Mouse (Mus musculus): ENCODE results near the gene Gm4756. TPM values are rescaled to one million over a fixed set of nuclear protein-coding genes. Genes with fewer than 3 reads are reported as not detected.

The Gm4756 gene
- polyA plus RNA-seq, 1 experiment = 10.6 TPM

DNA sequence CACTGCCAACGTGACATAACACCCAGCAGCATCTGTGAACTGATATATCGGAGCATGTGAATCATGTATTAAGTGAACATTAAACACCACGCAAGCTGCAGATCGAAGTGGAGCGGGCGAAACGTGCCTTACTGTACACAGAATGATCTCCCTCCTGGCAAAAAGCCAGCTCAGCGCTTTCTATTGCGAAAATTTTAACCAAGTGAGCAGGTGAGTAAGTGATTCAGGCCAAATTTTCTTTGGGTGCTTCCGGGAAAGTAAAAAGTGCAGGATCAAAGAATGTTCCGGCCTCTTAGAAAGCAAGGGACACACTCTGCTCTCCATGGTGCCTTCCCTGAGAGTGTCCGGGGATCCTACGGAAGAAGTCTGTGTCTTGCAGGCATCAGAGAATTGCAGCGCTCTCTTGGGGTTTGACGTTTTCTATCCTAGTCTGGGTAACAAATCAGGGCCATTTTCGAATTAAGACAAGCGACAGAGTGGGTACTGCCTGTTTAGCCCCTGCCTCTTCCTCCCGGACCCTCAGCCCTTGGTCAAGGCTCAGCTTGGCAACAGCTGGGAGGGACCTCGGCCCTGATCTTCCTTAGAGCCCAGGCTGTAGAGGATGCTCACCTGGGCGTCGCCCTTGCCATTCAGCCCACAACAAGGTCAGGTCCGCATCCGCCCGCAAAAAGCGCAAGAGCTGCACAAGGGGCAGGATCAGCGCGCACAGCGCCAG lies 14.7 kb upstream of the Gm4756 start:
- Histone ChIP-seq H3K27me3 (ENCODE audit: control insufficient read depth, insufficient read depth, low read length, poor library complexity, severe bottlenecking) (no peaks in the 10 kb centered on the region), H3K4me1 (ENCODE audit: control insufficient read depth, insufficient read depth, low read length) (peaks cover 1% of the 10 kb centered on the region), H3K9me3 (replicated peaks; ENCODE audit: control insufficient read depth, insufficient read depth, low read length, poor library complexity, severe bottlenecking) (peaks cover 8% of the 10 kb centered on the region), H3K9ac (ENCODE audit: low read depth, poor library complexity, severe bottlenecking) (peak overlapping the region; percentile 35), H3K4me3 (ENCODE audit: low read depth, low read length) (peak overlapping the region; percentile 70), H3K27ac (ENCODE audit: insufficient read depth, low read length) (peak overlapping the region; percentile 94), H3K36me3 (ENCODE audit: control insufficient read depth, insufficient read depth, low read length, poor library complexity, severe bottlenecking) (no peaks in the 10 kb centered on the region)
- no peak for TF ChIP-seq POLR2A (IDR thresholded peaks at IDR 0.05; ENCODE audit: insufficient read depth, low read length)
- TF ChIP-seq CTCF (IDR thresholded peaks at IDR 0.05; ENCODE audit: low read depth, low read length) = no peak
- no peak for TF ChIP-seq EP300 (IDR thresholded peaks at IDR 0.05; ENCODE audit: insufficient read depth, low read depth, low read length)

DNA sequence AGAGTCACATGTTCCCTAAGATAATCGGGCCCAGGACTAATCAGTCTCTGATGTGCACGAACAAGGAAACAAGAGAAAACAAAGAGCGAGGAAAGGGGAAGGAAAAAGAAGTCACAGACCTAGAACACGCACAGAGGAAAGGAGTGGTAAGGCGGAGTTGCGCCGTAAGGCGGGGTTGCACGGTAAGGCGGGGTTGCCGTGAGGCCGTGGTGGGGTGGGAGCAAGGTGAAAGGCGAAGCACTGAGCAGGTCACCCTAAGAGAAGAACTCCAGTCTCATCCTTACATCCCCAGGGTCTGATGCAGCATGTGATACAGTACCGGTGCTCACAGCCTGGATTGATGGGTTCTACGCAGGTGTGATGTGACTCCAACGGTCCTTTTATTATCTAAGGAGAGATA lies 6.3 kb upstream of the Gm4756 start:
- Histone ChIP-seq H3K4me1 (ENCODE audit: control insufficient read depth, insufficient read depth, low read length) (peaks cover 4% of the 10 kb centered on the region), H3K9ac (ENCODE audit: low read depth, poor library complexity, severe bottlenecking) (no peak overlapping the region), H3K27me3 (ENCODE audit: control insufficient read depth, insufficient read depth, low read length, poor library complexity, severe bottlenecking) (no peaks in the 10 kb centered on the region), H3K27ac (ENCODE audit: insufficient read depth, low read length) (no peak overlapping the region), H3K4me3 (ENCODE audit: low read depth, low read length) (no peak overlapping the region), H3K9me3 (replicated peaks; ENCODE audit: control insufficient read depth, insufficient read depth, low read length, poor library complexity, severe bottlenecking) (no peaks in the 10 kb centered on the region), H3K36me3 (ENCODE audit: control insufficient read depth, insufficient read depth, low read length, poor library complexity, severe bottlenecking) (peaks cover 4% of the 10 kb centered on the region; the same call in 1 of the 2 replicates)
- TF ChIP-seq EP300 (IDR thresholded peaks at IDR 0.05; ENCODE audit: insufficient read depth, low read depth, low read length) (peak; percentile 55; the same call in 1 of the 2 replicates), POLR2A (IDR thresholded peaks at IDR 0.05; ENCODE audit: insufficient read depth, low read length) (no peak), CTCF (IDR thresholded peaks at IDR 0.05; ENCODE audit: low read depth, low read length) (no peak)

DNA sequence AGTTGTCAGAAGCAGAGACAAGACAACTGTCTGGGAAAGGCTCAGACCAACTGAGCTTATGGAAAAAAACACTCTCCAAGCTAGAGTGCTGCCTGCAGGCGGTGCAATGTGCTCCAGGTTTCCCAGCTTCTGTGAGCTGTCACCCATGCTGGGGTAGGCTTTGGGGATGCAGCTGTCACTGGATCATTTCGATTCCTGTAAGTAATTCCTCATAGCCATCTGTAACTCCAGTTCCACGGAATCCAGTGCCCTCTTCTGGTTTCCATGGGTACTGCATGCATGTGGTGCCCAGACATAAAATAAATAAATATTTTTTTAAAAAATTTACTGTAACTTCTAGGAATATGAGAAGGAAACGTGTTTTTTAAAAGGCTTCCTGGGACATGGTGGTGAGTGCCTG lies 5.2 kb upstream of the Gm4756 start:
- Histone ChIP-seq H3K4me3 (ENCODE audit: low read depth, low read length) (no peak overlapping the region), H3K9me3 (replicated peaks; ENCODE audit: control insufficient read depth, insufficient read depth, low read length, poor library complexity, severe bottlenecking) (no peaks in the 10 kb centered on the region), H3K9ac (ENCODE audit: low read depth, poor library complexity, severe bottlenecking) (no peak overlapping the region), H3K4me1 (ENCODE audit: control insufficient read depth, insufficient read depth, low read length) (peaks cover 4% of the 10 kb centered on the region), H3K27me3 (ENCODE audit: control insufficient read depth, insufficient read depth, low read length, poor library complexity, severe bottlenecking) (no peaks in the 10 kb centered on the region), H3K27ac (ENCODE audit: insufficient read depth, low read length) (no peak overlapping the region), H3K36me3 (ENCODE audit: control insufficient read depth, insufficient read depth, low read length, poor library complexity, severe bottlenecking) (peaks cover 4% of the 10 kb centered on the region; the same call in 1 of the 2 replicates)
- TF ChIP-seq CTCF (IDR thresholded peaks at IDR 0.05; ENCODE audit: low read depth, low read length) (no peak), POLR2A (IDR thresholded peaks at IDR 0.05; ENCODE audit: insufficient read depth, low read length) (no peak), EP300 (IDR thresholded peaks at IDR 0.05; ENCODE audit: insufficient read depth, low read depth, low read length) (no peak)

DNA sequence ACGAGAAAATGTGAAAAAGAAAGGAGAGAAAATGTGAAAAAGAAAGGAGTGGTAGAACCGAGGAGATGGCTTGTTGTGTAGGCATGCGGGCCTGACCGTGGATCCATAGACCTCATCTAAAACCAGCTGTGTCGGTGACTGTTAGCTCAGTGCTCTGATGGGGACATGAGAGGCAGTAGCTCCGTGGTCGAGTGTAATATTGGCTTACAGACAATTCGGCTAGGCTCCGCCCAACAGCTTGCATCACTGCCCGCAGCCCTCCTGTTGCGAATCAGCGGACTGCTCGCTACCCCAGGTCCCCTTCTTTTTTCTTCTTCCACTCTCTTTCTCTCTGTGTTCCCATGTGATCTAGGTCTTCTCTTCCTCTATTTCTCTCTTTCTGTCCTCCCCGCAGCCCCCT lies 540 bp downstream of the Gm4756 start:
- no peaks in the 10 kb centered on the region for H3K27me3 ChIP-seq (ENCODE audit: control insufficient read depth, insufficient read depth, low read length, poor library complexity, severe bottlenecking)
- TF ChIP-seq POLR2A (IDR thresholded peaks at IDR 0.05; ENCODE audit: insufficient read depth, low read length) (no peak), EP300 (IDR thresholded peaks at IDR 0.05; ENCODE audit: insufficient read depth, low read depth, low read length) (0 out of 2 replicates have a peak, but pooled peaks have one; percentile 57), CTCF (IDR thresholded peaks at IDR 0.05; ENCODE audit: low read depth, low read length) (no peak)
- H3K4me3 ChIP-seq (ENCODE audit: low read depth, low read length) = peak overlapping the region; percentile 19; the same call in 1 of the 2 replicates
- peaks cover 42% of the 10 kb centered on the region for H3K9me3 ChIP-seq (replicated peaks; ENCODE audit: control insufficient read depth, insufficient read depth, low read length, poor library complexity, severe bottlenecking)
- H3K4me1 ChIP-seq (ENCODE audit: control insufficient read depth, insufficient read depth, low read length) = peaks cover 2% of the 10 kb centered on the region
- peak overlapping the region; percentile 100 for H3K27ac ChIP-seq (ENCODE audit: insufficient read depth, low read length)
- H3K36me3 ChIP-seq (ENCODE audit: control insufficient read depth, insufficient read depth, low read length, poor library complexity, severe bottlenecking) = peaks cover 15% of the 10 kb centered on the region; the same call in 1 of the 2 replicates
- peak overlapping the region; percentile 65 for H3K9ac ChIP-seq (ENCODE audit: low read depth, poor library complexity, severe bottlenecking)

DNA sequence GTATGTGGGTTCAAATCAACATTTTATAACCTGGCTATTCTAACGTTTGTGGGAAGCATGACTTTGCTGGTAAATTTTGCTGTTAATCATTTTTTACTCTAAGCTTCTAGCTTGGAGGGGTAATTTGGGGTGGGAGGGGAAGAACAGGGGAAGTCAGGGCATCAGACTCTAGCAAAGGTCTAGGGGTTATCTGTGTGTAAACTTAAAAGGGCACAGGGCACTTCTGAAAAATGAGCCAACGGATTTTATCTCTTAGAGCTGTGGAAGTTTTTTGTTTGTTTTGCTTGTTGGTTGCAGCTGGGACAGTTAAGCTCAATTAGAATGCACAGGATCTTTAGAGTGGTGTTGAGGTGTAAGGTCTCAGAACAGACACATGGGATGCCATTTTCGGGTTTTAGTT lies 11.4 kb downstream of the Gm4756 start:
- Histone ChIP-seq H3K9me3 (replicated peaks; ENCODE audit: control insufficient read depth, insufficient read depth, low read length, poor library complexity, severe bottlenecking) (peaks cover 49% of the 10 kb centered on the region), H3K27ac (ENCODE audit: insufficient read depth, low read length) (no peak overlapping the region), H3K27me3 (ENCODE audit: control insufficient read depth, insufficient read depth, low read length, poor library complexity, severe bottlenecking) (no peaks in the 10 kb centered on the region), H3K36me3 (ENCODE audit: control insufficient read depth, insufficient read depth, low read length, poor library complexity, severe bottlenecking) (peaks cover 2% of the 10 kb centered on the region), H3K4me3 (ENCODE audit: low read depth, low read length) (no peak overlapping the region), H3K9ac (ENCODE audit: low read depth, poor library complexity, severe bottlenecking) (no peak overlapping the region), H3K4me1 (ENCODE audit: control insufficient read depth, insufficient read depth, low read length) (no peaks in the 10 kb centered on the region)
- no peak for TF ChIP-seq POLR2A (IDR thresholded peaks at IDR 0.05; ENCODE audit: insufficient read depth, low read length)
- no peak for TF ChIP-seq EP300 (IDR thresholded peaks at IDR 0.05; ENCODE audit: insufficient read depth, low read depth, low read length)
- no peak for TF ChIP-seq CTCF (IDR thresholded peaks at IDR 0.05; ENCODE audit: low read depth, low read length)

DNA sequence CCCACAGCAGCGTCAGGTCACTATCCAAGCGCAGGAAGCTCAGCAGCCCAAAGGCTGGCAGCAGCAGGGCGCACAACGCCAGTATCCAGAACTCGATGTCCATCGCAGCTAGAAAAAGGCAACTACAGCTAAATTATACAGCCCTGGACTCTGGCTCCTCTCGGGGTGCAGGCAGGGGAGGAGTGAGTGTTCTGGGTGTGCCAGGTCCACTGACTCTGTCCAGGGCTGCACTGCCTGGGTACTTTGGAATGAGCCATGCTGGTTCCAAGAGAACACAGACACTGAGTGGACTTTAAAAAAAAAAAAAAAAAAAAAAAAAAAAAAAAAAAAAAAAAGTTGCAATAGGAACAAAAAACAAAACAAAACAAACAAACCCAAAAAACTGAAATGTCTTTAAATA lies 20.7 kb downstream of the Gm4756 start:
- no peak overlapping the region for H3K27ac ChIP-seq (ENCODE audit: insufficient read depth, low read length)
- no peak overlapping the region for H3K9ac ChIP-seq (ENCODE audit: low read depth, poor library complexity, severe bottlenecking)
- H3K4me3 ChIP-seq (ENCODE audit: low read depth, low read length) = no peak overlapping the region
- H3K27me3 ChIP-seq (ENCODE audit: control insufficient read depth, insufficient read depth, low read length, poor library complexity, severe bottlenecking) = no peaks in the 10 kb centered on the region
- H3K36me3 ChIP-seq (ENCODE audit: control insufficient read depth, insufficient read depth, low read length, poor library complexity, severe bottlenecking) = no peaks in the 10 kb centered on the region
- TF ChIP-seq CTCF (IDR thresholded peaks at IDR 0.05; ENCODE audit: low read depth, low read length) = no peak
- TF ChIP-seq POLR2A (IDR thresholded peaks at IDR 0.05; ENCODE audit: insufficient read depth, low read length) = no peak
- TF ChIP-seq EP300 (IDR thresholded peaks at IDR 0.05; ENCODE audit: insufficient read depth, low read depth, low read length) = no peak
- no peaks in the 10 kb centered on the region for H3K9me3 ChIP-seq (replicated peaks; ENCODE audit: control insufficient read depth, insufficient read depth, low read length, poor library complexity, severe bottlenecking)
- H3K4me1 ChIP-seq (ENCODE audit: control insufficient read depth, insufficient read depth, low read length) = no peaks in the 10 kb centered on the region

All from ES-Bruce4 (cell line).